Mouse (Mus musculus): Measurements from ENCODE around the gene Ambra1.

The Ambra1 gene

DNA sequence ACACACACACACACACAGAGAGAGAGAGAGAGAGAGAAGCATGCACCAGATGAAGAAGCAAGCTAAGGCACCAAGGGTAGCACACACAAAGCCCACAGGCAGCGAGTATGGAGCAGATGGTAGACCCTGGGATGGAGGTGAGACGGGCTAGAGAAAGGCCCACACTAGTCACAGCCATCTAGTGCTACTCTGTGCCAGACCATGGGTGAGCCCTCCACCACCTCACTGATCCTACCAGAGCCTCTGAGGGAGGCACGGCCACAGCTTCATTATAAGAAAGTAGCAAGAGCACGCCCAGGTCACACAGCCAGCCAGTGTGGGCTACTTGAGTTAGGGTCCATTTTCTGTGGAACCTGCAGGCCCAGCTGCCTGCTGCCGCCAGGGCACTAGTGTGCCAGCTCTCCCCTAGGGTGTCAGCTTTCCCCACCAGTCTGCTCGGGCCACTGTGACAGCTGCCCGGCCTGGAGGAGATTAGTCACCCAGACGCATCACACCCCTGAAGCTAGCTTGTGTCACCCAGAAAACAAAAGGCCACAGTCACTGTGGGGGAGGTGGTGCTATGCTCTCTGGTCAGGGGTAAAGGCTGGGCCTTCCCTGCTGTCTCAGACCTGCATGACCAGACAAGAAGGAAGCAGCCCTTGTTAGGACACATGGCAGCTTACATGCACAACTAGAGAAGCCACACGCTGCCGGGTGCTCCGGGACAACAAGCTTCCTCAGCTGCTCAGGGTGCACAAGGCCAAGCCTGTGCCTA is 217.6 kb downstream of the Ambra1 start:
- in situ Hi-C loops (cut with MboI; ENCODE audit: low pct_unique_long_range_greater_than_20kb in 1 of 2, low sequenced_read_pairs in 2 of 2, unreplicated experiment in 1 of 2) = no loop called here

DNA sequence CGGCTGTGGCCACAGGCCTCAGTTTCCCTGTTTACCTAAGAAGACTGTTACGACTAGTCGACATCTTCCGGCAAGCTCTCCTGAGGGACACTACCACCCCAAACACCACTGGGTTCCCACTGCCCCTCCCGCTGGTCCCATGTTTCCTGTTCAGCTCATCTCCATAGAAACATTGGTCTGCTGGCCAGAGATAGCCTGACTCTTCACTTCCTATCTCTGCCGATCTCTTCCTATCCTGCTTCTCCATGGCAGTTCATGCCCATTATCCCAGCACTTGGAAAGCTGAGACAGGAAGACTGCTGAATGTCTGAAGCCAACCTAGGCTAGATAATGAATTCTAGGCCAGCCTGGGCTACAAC is 218.2 kb downstream of the Ambra1 start:
- in situ Hi-C loops (cut with MboI; ENCODE audit: low pct_unique_long_range_greater_than_20kb in 1 of 2, low sequenced_read_pairs in 2 of 2, unreplicated experiment in 1 of 2) = no loop called here

DNA sequence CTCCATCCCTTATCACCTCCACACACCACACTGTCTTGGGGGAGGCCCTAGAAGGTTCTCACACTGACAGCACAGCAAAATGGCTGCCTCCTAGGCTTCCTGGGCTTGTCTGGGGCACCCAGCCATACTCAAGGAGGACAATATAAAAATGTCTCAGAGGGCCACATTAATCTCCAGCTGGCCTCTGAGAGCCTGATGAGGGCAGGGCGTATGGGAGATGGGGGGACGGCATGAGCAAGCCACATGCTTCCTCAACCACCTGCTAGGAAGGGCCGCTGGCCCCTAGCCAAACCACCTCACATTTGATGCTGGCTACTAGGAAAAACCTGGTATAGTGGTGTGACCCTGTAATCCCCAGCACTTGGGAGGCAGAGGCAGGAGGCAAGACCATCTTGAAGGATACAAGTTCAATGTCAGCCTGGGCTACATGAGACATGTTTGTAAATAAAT is 218.9 kb downstream of the Ambra1 start:
- in situ Hi-C loops (cut with MboI; ENCODE audit: low pct_unique_long_range_greater_than_20kb in 1 of 2, low sequenced_read_pairs in 2 of 2, unreplicated experiment in 1 of 2) = no loop called here

DNA sequence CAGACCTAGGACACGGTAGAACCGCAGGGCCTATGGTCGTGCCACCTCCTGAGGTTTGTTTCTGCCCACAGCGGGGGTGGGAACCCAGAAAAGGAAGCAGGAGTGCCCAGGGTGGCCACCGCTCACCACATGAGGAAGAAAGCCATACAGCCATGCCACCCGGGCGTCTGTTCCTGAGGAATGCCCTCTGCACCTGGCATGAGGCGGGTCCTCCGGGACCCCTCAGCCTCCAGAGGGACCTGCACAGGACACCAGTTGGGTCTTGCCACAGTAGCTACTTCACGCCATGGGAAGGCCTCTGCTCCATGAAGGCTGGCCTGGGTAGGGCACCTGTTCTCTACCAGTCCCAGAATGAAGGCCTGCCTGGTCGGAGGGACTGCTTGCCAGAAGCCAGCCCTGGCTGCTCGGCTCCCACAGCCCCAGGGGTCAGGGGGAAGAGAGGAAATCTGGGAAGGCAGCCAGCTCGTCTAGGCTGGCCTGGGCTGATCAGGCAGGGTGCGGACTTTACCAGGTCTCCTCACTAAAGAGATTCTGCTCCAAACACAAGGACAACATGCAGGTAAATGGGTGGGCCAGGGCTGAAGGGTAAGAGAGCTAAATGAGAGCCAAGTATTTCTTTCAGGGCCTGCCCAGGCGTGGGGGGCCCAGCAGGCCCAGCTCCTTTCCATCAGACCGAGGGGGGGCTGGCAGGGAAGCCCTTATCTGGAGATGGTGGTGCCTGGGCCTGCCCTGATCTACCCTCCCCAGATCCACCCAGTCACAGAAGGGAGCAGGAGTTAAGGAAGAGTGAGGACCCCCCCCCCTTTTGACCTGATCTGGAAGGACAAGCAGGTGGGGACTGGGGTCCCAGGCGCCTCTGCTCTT is 219.7 kb downstream of the Ambra1 start:
- in situ Hi-C loops (cut with MboI; ENCODE audit: low pct_unique_long_range_greater_than_20kb in 1 of 2, low sequenced_read_pairs in 2 of 2, unreplicated experiment in 1 of 2) = no loop called here

DNA sequence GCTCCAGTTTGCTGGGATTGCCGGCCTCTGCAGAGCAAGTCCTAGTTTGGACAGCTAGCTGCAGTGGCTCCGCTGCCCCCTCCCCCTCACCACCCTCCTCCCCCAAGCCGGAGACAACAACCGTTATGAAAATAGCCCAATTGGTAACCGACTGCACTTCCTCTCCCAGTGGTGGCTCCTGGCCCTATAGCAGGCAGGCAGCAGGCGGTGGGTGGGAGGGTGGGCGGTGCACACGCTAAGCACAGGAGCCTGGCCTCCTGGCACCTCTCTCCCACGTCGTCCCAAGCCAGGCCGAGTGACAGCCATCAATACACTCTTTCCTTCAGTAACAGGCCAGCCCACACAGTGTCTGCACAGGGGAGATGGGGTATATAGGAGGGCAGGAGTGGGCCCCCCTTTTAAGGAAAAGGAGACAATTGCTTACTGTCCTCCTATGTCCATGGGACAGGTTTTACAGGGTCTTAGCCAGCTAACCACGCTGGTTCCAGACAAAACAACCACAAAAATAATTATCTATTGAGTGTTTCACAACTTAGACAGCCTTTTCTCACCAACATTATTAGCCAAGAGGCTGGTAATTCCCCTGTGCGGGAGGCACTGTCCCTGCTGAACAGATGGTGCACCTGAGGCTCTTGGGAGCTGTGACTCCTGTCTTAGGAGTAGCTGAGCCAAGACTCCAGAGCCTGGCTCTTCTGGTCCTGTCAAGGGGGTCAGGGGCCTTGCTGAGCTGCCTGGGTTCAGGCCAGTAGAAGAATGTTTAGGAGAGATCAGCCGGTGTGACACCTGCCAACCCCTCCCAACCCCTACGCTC is 220.5 kb downstream of the Ambra1 start:
- in situ Hi-C loops (cut with MboI; ENCODE audit: low pct_unique_long_range_greater_than_20kb in 1 of 2, low sequenced_read_pairs in 2 of 2, unreplicated experiment in 1 of 2) = no loop called here

DNA sequence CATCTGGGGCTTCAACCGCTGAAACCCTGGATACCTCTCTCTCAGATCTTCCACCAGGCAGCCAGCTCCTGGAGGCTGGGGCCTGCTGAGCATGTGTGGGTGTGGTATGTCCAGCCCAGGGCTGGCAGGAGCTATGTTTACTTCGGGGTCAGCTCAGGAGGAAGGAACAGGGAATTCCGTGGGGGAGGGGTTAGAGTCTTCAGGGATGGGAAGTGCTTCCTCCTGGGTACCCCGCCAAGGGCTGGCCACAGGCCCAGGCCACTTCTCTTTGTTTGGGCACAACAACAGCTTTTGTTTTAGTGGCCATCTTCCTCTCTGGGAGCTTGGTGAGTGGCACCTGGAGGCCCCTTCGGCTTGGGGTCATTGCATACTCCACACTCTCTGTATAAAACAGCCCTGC is 223.9 kb downstream of the Ambra1 start:
- in situ Hi-C loops (cut with MboI; ENCODE audit: low pct_unique_long_range_greater_than_20kb in 1 of 2, low sequenced_read_pairs in 2 of 2, unreplicated experiment in 1 of 2) = no loop called here

DNA sequence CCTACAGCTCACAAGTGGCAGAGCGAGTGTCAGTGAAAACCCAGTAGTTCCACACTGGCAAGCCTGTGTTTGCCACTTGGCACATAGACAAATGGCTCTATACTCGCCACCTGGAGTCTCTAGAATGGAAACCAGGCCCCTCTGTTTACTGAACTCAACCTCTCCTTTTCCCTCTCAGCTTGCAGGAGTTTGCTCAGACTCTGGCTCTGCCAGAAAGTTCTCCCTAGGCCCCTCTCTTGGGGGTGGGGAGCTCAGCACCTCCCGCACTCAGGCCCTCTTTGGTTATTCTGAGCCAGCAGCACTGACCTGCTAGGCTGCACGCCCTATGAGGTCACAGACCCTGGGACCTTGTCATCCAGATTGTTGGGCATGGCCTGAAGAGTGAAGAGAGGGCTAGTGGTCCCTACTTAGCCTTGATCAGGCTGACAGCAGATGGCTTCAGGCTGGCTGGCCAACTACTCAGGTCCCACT is 225.2 kb downstream of the Ambra1 start:
- in situ Hi-C loops (cut with MboI; ENCODE audit: low pct_unique_long_range_greater_than_20kb in 1 of 2, low sequenced_read_pairs in 2 of 2, unreplicated experiment in 1 of 2) = no loop called here

DNA sequence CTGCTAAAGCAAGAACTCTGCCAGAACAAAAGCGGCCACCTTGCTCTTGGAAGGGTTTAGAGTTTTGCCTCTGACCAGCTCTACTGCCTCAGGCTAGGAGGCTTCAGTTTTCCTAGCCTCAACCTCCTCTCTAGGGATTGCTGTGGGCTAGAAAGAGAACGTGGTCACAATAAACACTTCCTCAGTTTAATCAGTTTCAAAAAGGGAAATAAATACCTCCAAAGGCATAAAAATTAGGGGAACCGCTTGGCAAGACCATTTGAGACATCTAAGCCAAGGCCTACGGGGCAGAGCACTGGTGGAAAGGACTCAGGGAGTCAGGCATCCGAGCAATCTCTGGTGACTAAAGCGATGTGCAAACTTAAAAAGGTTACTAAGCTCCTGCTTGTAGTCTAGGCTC is 225.9 kb downstream of the Ambra1 start:
- in situ Hi-C loops (cut with MboI; ENCODE audit: low pct_unique_long_range_greater_than_20kb in 1 of 2, low sequenced_read_pairs in 2 of 2, unreplicated experiment in 1 of 2) = no loop called here

DNA sequence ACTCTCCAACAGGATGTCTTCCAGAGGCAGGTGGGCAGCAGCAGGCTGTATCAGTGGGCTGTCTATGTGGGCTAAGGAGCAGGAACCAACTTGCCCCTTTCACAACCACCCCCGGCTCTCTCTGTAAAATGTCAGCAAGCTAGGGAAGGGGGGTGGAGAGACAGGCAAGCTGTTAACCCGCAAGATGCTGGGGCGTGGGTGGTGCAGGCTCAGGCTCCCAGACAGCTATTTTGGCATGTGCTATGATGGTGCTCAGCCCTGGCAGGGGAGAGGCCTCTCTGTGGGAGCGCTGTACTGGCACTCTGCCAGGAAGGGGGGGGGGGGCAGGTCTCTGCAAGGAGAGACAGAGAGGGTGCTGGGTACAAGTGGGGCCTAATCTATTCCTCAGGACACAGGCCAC is 227.2 kb downstream of the Ambra1 start:
- in situ Hi-C loops (cut with MboI; ENCODE audit: low pct_unique_long_range_greater_than_20kb in 1 of 2, low sequenced_read_pairs in 2 of 2, unreplicated experiment in 1 of 2) = no loop called here

DNA sequence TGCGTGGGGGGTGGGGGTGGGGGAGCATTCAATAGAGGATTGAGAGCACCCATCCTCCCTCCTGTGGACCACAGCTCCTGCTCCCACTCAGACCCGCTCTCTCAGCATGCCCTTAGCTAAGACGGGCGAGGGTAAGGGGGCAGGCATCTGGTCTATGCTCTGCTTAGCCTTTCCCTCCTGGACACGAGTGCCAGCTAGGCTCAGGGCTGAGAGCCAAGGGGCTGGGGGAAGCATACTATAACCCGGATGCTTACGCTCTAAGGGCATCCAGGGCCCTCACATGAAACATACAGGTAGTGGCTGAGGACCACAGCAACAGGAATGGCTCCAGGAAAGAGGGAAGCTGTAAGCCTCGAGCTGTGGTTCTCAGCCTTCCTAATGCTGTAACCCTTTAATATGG is 228.1 kb downstream of the Ambra1 start:
- in situ Hi-C loops (cut with MboI; ENCODE audit: low pct_unique_long_range_greater_than_20kb in 1 of 2, low sequenced_read_pairs in 2 of 2, unreplicated experiment in 1 of 2) = no loop called here

DNA sequence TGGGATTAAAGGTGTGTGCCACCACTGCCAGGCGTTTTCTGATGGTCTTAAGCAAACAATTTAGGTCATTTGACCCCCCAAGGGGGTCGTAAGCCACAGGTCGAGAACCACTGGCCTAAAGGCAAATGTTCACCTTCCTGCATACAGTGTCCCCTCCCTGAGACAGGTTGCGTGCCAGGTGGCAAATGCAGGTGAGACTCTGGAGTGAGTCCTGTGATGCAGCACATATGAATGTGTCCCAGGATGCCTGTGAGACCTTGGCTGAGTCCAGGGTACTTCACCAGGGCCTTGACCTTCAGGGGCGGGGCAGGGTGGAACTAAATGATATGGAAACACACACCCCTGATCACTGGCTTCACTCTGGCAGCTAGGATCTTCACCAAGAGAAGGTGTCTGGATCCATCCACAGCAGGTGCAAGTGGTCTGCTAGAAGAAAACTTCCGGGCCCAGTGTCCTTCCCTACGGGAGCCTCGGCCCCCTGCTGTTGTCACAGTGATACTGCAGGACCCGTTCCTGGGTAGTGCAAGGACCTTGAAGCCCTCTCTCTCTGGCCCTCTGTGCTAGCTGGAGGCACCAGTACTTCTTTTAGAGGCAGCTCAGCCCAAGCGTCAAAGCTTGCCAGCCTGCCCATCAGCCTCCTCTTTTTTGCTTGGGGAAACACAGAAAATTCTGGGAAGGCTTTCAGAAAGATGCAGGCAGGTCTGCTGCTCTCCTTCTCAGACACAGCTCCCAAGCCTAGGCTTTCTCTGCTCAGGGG is 228.9 kb downstream of the Ambra1 start:
- in situ Hi-C loops (cut with MboI; ENCODE audit: low pct_unique_long_range_greater_than_20kb in 1 of 2, low sequenced_read_pairs in 2 of 2, unreplicated experiment in 1 of 2) = no loop called here

DNA sequence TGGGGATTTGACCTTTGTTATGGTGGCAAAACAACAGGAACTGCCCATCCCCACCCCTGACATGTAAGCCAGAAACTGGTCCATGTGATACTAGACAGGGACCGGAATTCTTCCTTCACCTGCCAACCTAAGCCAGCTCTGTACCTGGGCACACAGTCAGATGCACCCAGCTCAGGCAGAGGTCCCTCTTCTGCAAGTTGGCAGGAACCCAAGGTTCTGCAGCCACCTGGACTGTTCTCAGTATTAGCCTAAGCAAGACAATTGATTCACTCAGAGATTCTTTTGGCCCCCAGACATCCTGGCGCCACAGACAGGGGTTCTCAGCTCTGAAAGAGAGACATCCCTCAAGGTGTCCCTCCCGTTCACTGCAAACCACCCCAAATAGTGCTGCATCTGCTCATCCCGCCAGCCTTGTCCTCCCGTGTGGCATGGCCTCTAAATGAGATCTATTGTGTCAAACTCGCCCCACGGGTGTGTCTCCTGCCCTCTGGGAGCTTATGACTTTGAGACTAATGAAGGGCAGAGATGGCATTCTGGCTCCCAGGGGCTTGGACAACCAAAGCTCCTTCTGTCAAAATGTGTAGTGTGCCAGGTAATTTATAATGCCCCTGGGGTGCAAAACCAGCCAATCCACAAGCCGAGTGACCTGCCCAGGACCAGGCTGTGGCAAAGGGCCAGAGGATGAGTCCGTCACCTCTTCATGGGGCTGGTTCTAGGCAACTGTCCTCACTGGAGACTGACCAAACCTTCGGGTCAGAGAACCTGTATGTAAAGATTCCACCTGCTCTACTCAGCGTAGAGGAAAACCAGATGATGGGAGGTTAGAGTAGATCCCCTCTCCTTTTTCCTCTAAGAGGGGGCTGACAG is 229.8 kb downstream of the Ambra1 start:
- in situ Hi-C loops (cut with MboI; ENCODE audit: low pct_unique_long_range_greater_than_20kb in 1 of 2, low sequenced_read_pairs in 2 of 2, unreplicated experiment in 1 of 2) = no loop called here

DNA sequence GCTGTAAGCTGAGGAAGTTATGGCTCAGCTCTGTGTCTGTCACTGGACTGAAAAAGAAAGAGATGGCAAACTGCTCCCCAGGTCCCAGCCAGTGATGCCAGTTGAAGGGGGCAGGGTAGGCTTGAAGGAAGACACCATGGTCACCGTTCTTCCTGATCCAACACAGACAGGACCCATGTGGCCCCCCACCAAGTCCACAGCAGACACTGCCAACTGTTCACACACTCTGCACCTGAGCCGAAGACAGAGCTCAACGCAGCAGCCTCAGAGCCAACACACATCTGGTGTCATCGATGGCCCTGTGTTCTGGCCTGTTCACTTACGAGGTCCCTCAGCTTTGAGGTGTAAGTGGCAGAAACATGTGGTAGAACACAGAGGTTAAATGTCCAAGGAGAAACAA is 230.5 kb downstream of the Ambra1 start:
- in situ Hi-C loops (cut with MboI; ENCODE audit: low pct_unique_long_range_greater_than_20kb in 1 of 2, low sequenced_read_pairs in 2 of 2, unreplicated experiment in 1 of 2) = no loop called here

DNA sequence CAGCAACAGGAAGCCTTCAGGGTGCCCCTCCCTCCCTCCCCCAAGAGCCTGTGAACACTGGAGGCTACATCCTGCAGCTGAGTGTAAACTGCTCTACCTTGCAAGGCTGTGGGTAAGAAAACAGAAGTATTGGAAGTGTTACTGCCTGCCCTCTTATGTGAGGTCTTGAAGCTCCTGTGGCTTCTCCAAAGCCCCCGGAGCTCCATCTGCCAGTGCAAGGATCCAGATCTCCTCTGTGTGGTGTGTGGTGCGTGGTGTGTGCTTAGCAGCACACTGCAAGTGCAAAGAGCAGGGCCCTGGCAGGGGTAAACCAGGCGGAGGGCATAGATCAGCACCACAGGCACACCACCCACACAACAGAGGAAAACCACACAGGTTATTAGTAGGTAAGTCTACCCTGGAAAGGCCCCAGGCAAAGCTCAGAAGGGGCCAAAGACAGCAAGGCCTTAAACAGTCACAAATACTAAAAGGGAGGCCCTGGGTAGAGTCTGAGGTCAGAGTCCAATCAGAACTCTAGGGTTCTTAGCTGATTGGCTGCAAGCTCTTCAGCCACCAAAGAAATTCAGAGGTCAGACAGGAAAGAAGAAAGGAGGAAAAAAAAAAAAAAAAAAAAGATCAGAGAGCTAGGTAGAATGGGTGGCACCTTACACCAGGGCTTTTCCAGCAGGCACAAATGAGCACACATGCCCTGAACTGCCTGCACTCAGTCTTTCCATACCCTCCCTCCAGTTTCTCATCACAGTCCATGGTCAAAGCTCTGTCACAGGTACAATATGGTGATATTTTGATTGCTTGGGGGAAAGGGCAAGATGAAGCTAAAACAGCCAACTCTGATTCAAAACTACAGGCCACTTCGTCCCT is 232.2 kb downstream of the Ambra1 start:
- in situ Hi-C loops (cut with MboI; ENCODE audit: low pct_unique_long_range_greater_than_20kb in 1 of 2, low sequenced_read_pairs in 2 of 2, unreplicated experiment in 1 of 2) = no loop called here

DNA sequence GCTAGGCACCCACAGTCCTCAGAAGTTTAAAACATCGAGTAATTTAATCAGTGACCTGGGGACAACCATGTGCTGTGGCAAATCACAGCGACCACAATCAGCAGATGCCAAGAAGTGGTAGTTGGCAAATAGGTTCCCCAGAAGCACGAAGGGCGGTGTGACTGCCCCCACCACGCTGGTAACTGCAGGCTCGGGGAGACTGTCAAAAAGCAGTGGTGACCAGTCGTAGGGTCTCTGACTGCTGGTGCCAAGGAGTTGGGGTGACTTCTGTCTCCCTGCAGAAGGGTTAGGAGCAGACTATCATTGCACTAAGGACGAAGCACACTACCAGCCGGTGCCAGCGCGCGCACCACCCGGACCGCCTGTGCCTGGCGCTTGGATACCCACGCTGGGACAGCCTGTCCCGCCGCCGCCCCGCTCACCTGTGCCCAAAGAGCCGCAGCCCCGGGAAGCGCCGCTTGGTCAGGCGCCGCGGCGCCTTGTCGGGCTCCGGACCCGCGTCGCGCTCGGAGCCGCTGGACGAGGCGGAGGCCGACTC is 233.0 kb downstream of the Ambra1 start:
- in situ Hi-C loops (cut with MboI; ENCODE audit: low pct_unique_long_range_greater_than_20kb in 1 of 2, low sequenced_read_pairs in 2 of 2, unreplicated experiment in 1 of 2) = no loop called here

DNA sequence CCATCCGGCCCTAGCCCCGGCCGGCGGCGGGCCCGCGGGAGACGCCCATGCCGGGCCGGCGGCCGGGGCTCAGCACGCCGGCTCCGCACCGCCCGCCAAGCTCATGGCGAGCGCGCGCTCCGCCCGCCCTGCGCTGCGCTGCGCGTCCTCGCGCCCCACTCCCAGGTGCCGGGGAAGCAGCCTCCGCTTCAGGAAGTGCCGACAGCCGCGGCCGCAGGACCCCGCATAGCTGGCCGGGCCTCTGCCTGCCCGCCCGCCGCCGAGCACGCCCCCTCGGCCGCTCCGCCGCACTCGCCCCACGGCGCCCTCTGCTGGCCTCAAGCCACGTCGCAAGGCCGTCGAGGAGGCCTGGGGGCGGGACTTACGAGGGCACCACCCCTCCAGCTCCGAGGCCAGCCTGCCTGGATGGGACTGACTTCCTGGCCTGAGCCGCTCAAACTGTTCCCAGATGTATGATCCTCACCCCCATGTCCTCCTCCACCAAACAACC is 233.6 kb downstream of the Ambra1 start:
- in situ Hi-C loops (cut with MboI; ENCODE audit: low pct_unique_long_range_greater_than_20kb in 1 of 2, low sequenced_read_pairs in 2 of 2, unreplicated experiment in 1 of 2) = no loop called here
